Mouse (Mus musculus) lung, adult 2 months (tissue): ENCODE measurements at regions not wholly inside any gene's neighbourhood (a gene's known extent, or its start where the extent isn't known, plus 50 kb on each side); places are given as distances from the start of the nearest gene placed in this dataset.

Experiments used
- CTCF ChIP-seq: fragments of 200-500 bp; IDR thresholded peaks from 2 replicates; pipeline ENCODE4 v1.5.1; 2011; ENCODE audit warnings: mild to moderate bottlenecking, low read length, control low read depth; ENCODE audit not compliant: insufficient read depth
- POLR2A ChIP-seq: fragments of 200-500 bp; IDR thresholded peaks from 2 replicates; pipeline ENCODE4 v1.6.1; 2011; ENCODE audit warnings: low read depth, mild to moderate bottlenecking, control low read depth, low read length, borderline replicate concordance; ENCODE audit errors: extremely low read depth

DNA sequence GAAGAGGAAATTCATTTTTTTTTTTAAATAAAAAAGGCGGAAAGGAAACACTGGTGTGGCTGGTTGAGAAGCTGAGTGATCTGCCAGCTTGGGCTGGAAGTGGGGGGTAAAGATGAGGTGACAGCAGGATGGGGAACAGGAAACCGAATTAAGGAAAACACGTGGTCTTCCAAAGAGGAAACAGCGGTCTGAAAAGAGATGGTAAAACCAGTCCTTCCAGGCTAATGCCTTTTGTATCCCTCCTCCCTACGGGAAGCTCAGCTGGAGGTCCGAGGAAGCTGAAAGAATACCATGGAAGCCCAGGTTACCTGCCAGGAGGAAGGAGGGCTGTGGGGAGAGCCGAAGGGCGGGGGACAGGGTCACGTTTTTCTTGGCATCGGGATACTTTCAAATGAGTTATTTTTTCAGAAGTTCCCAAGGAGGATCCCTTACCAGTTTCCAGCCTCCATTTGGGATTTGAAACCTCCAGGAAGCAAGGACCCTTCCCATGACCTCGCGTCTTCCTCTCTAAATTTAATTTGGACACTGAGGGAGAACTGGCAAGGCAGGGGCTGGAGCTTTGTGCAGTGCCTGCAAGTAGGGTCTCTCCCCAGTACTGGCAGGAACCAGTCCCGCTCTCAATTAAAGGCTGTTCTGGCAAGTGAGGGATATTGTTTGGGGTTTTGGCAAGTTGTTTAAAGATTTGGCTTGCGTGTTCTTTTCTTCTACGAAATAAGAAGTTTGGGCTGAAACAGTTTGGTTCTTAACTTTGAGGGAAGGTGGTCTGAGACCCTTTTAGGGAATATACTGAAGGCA, 203.6 kb upstream of the Ankrd55 start:
- TF ChIP-seq CTCF (no peak), POLR2A (no peak)
